Mouse (Mus musculus): Measurements from ENCODE around the gene Elmod3.

GRCm38 (mm10) chr6:72627276-72627675, 29.1 kb upstream of the Elmod3 start:
- no peak for TF ChIP-seq CTCF (IDR thresholded peaks at IDR 0.05; ENCODE audit: low read depth)
- no peak for TF ChIP-seq EP300 (IDR thresholded peaks at IDR 0.05; ENCODE audit: low read depth)

Data from liver, postnatal 0 days (tissue).